9 mouse cellular contexts compared by ENCODE assay signal in the genomic region with DNA sequence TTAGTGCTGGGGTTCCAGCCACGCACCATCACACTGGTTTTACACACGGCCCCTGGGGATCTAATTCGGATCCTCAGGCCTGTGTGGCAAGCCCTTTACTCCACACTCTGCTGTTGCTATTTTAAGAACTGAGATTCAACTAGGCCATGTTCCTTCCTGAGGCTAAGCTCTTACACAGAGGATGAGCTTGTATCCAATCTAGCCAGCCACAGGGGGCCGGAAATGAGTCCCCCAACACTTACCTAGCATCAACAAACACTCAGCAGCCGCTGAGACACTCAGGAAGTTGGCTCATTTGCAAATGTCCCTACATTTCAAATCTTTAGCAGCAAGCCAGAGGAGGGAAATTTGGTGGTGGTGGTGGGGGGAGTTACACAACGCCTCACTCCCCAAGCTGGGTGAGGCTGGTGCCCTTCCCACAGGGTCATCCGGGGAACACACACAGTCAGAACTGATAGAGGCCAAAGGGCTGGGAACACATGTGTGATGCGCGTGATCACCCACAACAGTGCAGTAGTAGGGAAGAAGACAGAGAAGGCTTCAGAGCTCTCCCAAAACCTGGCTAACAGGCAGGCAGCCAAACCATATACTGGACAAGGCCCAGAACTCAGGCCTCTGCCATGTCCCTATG. TPM values are rescaled to one million over a fixed set of nuclear protein-coding genes. Genes with fewer than 3 reads are reported as not detected.
DNase-seq lines count a peak whose midpoint lies in the region; ATAC-seq and TF ChIP-seq lines count a peak whose summit lies in the region.
"Had no signal": no experiment of that assay in that cellular context is flagged by ENCODE, and none has a peak within 500 bp of the region (broad histone marks: within the 10 kb centered on the region; RNA-seq: fewer than 3 reads in every experiment).

No protein-coding gene starts in this region.

- no peak overlapping the region for H3K4me3 ChIP-seq in heart, embryonic 11.5 days (ENCODE audit: low read depth, low read length)
- H3K4me3 ChIP-seq in ES-E14 (ENCODE audit: insufficient read depth in 1 of 2, low read depth in 1 of 2, low read length in 2 of 2, poor library complexity in 1 of 2, severe bottlenecking in 1 of 2), result no peak overlapping the region
- no peak overlapping the region for H3K4me3 ChIP-seq in hindbrain, embryonic 14.5 days (replicated peaks; ENCODE audit: low read length)
- H3K4me3 ChIP-seq in midbrain, embryonic 11.5 days (ENCODE audit: low read depth, low read length), result no peak overlapping the region
- H3K4me3 ChIP-seq: limb, embryonic 15.5 days had no signal

- no peaks in the 10 kb centered on the region for H3K36me3 ChIP-seq in heart, embryonic 11.5 days (ENCODE audit: control insufficient read depth, insufficient read depth, low read length)
- no peaks in the 10 kb centered on the region for H3K36me3 ChIP-seq in ES-E14 (ENCODE audit: control insufficient read depth, insufficient read depth, low read length, poor library complexity, severe bottlenecking)
- H3K36me3 ChIP-seq in hindbrain, embryonic 14.5 days (replicated peaks; ENCODE audit: control insufficient read depth, insufficient read depth), result no peaks in the 10 kb centered on the region
- H3K36me3 ChIP-seq in midbrain, embryonic 11.5 days (ENCODE audit: control insufficient read depth, insufficient read depth, low read length), result no peaks in the 10 kb centered on the region
- H3K36me3 ChIP-seq: limb, embryonic 15.5 days had no signal

- no peaks in the 10 kb centered on the region for H3K27me3 ChIP-seq in heart, embryonic 11.5 days (ENCODE audit: control insufficient read depth, insufficient read depth, low read length)
- no peaks in the 10 kb centered on the region for H3K27me3 ChIP-seq in hindbrain, embryonic 14.5 days (ENCODE audit: control insufficient read depth, insufficient read depth, low read length)
- no peaks in the 10 kb centered on the region; the same call in none of the 2 replicates for H3K27me3 ChIP-seq in midbrain, embryonic 11.5 days (ENCODE audit: control insufficient read depth, insufficient read depth, low read length)
- H3K27me3 ChIP-seq: limb, embryonic 15.5 days had no signal

- H3K9me3 ChIP-seq in heart, embryonic 11.5 days (replicated peaks; ENCODE audit: control insufficient read depth, low read length), result no peaks in the 10 kb centered on the region
- H3K9me3 ChIP-seq in ES-E14 (ENCODE audit: control insufficient read depth, insufficient read depth, low read depth, low read length), result no peaks in the 10 kb centered on the region
- H3K9me3 ChIP-seq in hindbrain, embryonic 14.5 days (ENCODE audit: control insufficient read depth, low read length), result no peaks in the 10 kb centered on the region
- H3K9me3 ChIP-seq in midbrain, embryonic 11.5 days (ENCODE audit: control insufficient read depth, low read length), result no peaks in the 10 kb centered on the region
- H3K9me3 ChIP-seq: limb, embryonic 15.5 days had no signal

- no peak for DNase-seq in heart, postnatal 36 days
- no peak for DNase-seq in ES-E14 (ENCODE audit: low read depth, low spot score)
- DNase-seq in hindbrain, embryonic 14.5 days (ENCODE audit: low spot score), result no peak
- peak; percentile 74 for DNase-seq in midbrain, embryonic 11.5 days (ENCODE audit: low spot score, missing footprints)
- DNase-seq in right cerebral cortex, postnatal 36 days (ENCODE audit: low spot score in 2 of 2), result no peak
- DNase-seq in layer of hippocampus, adult 9-10 months (ENCODE audit: low spot score), result no peak
- no peak for DNase-seq in layer of hippocampus, postnatal 14 days (ENCODE audit: low spot score in 2 of 2)

- H3K27ac ChIP-seq in heart, embryonic 11.5 days (ENCODE audit: low read depth, low read length), result peak overlapping the region; percentile 76
- peak overlapping the region; percentile 86 for H3K27ac ChIP-seq in ES-E14 (ENCODE audit: insufficient read depth, low read depth, low read length, poor library complexity, severe bottlenecking)
- H3K27ac ChIP-seq in hindbrain, embryonic 14.5 days, result peak overlapping the region; percentile 35; the same call in 1 of the 2 replicates
- no peak overlapping the region for H3K27ac ChIP-seq in midbrain, embryonic 11.5 days (ENCODE audit: low read depth, low read length)
- H3K27ac ChIP-seq: limb, embryonic 15.5 days had no signal

- H3K9ac ChIP-seq in heart, embryonic 11.5 days (ENCODE audit: low read depth, low read length), result 0 out of 2 replicates have a peak overlapping the region, but pooled peaks have one; percentile 30
- peak overlapping the region; percentile 67; the same call in 1 of the 2 replicates for H3K9ac ChIP-seq in ES-E14 (ENCODE audit: insufficient read depth, low read depth, low read length, poor library complexity, severe bottlenecking)
- no peak overlapping the region for H3K9ac ChIP-seq in hindbrain, embryonic 14.5 days
- H3K9ac ChIP-seq in midbrain, embryonic 11.5 days (ENCODE audit: low read length), result no peak overlapping the region
- H3K9ac ChIP-seq: limb, embryonic 15.5 days had no signal

- in situ Hi-C loops in ES-E14 (cut with MboI; ENCODE audit: low sequenced_read_pairs in 2 of 2, unreplicated experiment in 2 of 2), result no loop called here

- WGBS in heart, embryonic 11.5 days (ENCODE audit: insufficient replicate concordance), result 32% methylated on average over 9 of the region's 9 CpGs
- whole genome bisulfite sequencing in hindbrain, embryonic 14.5 days, result 73% methylated on average over 9 of the region's 9 CpGs
- WGBS in midbrain, embryonic 11.5 days, result 65% methylated on average over 9 of the region's 9 CpGs

- H3K4me2 ChIP-seq in heart, embryonic 11.5 days, result no peak overlapping the region
- no peak overlapping the region for H3K4me2 ChIP-seq in hindbrain, embryonic 14.5 days (replicated peaks)
- no peak overlapping the region for H3K4me2 ChIP-seq in midbrain, embryonic 11.5 days
- H3K4me2 ChIP-seq: limb, embryonic 15.5 days had no signal

- intact Hi-C loops in heart, postnatal 36 days (cut with DNase I), result no loop called here

- H3K4me1 ChIP-seq in heart, embryonic 11.5 days (ENCODE audit: control insufficient read depth, insufficient read depth, low read length), result peaks cover 25% of the 10 kb centered on the region
- H3K4me1 ChIP-seq in ES-E14 (ENCODE audit: control insufficient read depth in 2 of 2, insufficient read depth in 2 of 2, low read length in 2 of 2, poor library complexity in 1 of 2), result peaks cover 6 to 31% of the 10 kb centered on the region in 2 experiments
- 0 out of 2 replicates have a peak, but pooled peaks cover 5% of the 10 kb centered on the region for H3K4me1 ChIP-seq in hindbrain, embryonic 14.5 days (replicated peaks; ENCODE audit: control insufficient read depth, insufficient read depth, low read length)
- H3K4me1 ChIP-seq in midbrain, embryonic 11.5 days (ENCODE audit: control insufficient read depth, insufficient read depth, low read length), result peaks cover 5% of the 10 kb centered on the region; the same call in 1 of the 2 replicates

- no peak for ATAC-seq in heart, embryonic 11.5 days (replicated peaks; ENCODE audit: insufficient number of reproducible peaks, low FRiP score, low TSS enrichment)
- ATAC-seq in hindbrain, embryonic 14.5 days (ENCODE audit: low FRiP score), result no peak
- no peak for ATAC-seq in midbrain, embryonic 11.5 days (ENCODE audit: low FRiP score)

TF ChIP-seq in ES-E14, 5 proteins besides CTCF, POLR2A, EP300 and RAD21:
- TF ChIP-seq HCFC1 (IDR thresholded peaks at IDR 0.05; ENCODE audit: borderline replicate concordance, insufficient read depth, low read length) (no peak), ZNF384 (IDR thresholded peaks at IDR 0.05; ENCODE audit: low read depth, low read length) (no peak), MAFK (IDR thresholded peaks at IDR 0.05; ENCODE audit: insufficient read depth, low read depth, low read length) (no peak), CHD2 (IDR thresholded peaks at IDR 0.05; ENCODE audit: low read depth, low read length) (no peak), ZC3H11A (IDR thresholded peaks at IDR 0.05; ENCODE audit: borderline replicate concordance, low read depth, low read length) (no peak)

RNA-seq across cellular contexts. Expression of a gene that starts 2.4 kb away (rescaled TPM):
- polyA plus RNA-seq in heart, embryonic 11.5 days (2014; fragmentation: Nextera tagmentation; extraction: Ambion mirVana), result 3.1 and 3.6 TPM in 2 replicates
- 1 to 10 TPM; 1.7 to 1.9 TPM for total RNA-seq in heart, postnatal 36 days (2021)
- total RNA-seq in ES-E14 (2012; rRNA removed), result 25.5 and 30.3 TPM in 2 replicates
- polyA plus RNA-seq in hindbrain, embryonic 14.5 days (2014; fragmentation: Nextera tagmentation; extraction: Ambion mirVana), result 3.7 and 4.1 TPM in 2 replicates
- polyA plus RNA-seq in midbrain, embryonic 11.5 days (2014; fragmentation: Nextera tagmentation; extraction: Ambion mirVana), result 4.7 and 6.1 TPM in 2 replicates
- 1 to 10 TPM; 4.4 to 5.8 TPM for total RNA-seq in layer of hippocampus, postnatal 14 days (2021)

RNA-seq across cellular contexts. Expression of a gene that starts 25.5 kb away (rescaled TPM):
- polyA plus RNA-seq in heart, embryonic 11.5 days (2014; fragmentation: Nextera tagmentation; extraction: Ambion mirVana), result 23.3 and 23.7 TPM in 2 replicates
- total RNA-seq in heart, postnatal 36 days (2021), result 10 to 100 TPM; 25.3 to 29.3 TPM
- 67.8 and 73.5 TPM in 2 replicates for total RNA-seq in ES-E14 (2012; rRNA removed)
- 19.4 and 20.6 TPM in 2 replicates for polyA plus RNA-seq in hindbrain, embryonic 14.5 days (2014; fragmentation: Nextera tagmentation; extraction: Ambion mirVana)
- 19.3 and 21.1 TPM in 2 replicates for polyA plus RNA-seq in midbrain, embryonic 11.5 days (2014; fragmentation: Nextera tagmentation; extraction: Ambion mirVana)
- total RNA-seq in layer of hippocampus, postnatal 14 days (2021), result 10 to 100 TPM; 38.8 TPM

RNA-seq across cellular contexts. Expression of a gene that starts 40.5 kb away (rescaled TPM):
- polyA plus RNA-seq in heart, embryonic 11.5 days (2014; fragmentation: Nextera tagmentation; extraction: Ambion mirVana), result 54.9 and 57.6 TPM in 2 replicates
- 10 to 100 TPM; 11.0 to 12.5 TPM for total RNA-seq in heart, postnatal 36 days (2021)
- 73.6 and 93.0 TPM in 2 replicates for total RNA-seq in ES-E14 (2012; rRNA removed)
- 81.2 and 82.0 TPM in 2 replicates for polyA plus RNA-seq in hindbrain, embryonic 14.5 days (2014; fragmentation: Nextera tagmentation; extraction: Ambion mirVana)
- polyA plus RNA-seq in midbrain, embryonic 11.5 days (2014; fragmentation: Nextera tagmentation; extraction: Ambion mirVana), result 76.9 and 84.5 TPM in 2 replicates
- total RNA-seq in layer of hippocampus, postnatal 14 days (2021), result 10 to 100 TPM; 47.0 to 54.0 TPM

RNA-seq across cellular contexts. Expression of a gene that starts 54.7 kb away (rescaled TPM):
- 31.4 and 33.0 TPM in 2 replicates for polyA plus RNA-seq in heart, embryonic 11.5 days (2014; fragmentation: Nextera tagmentation; extraction: Ambion mirVana)
- total RNA-seq in heart, postnatal 36 days (2021), result 10 to 100 TPM; 19.6 to 22.5 TPM
- 36.6 and 48.8 TPM in 2 replicates for total RNA-seq in ES-E14 (2012; rRNA removed)
- 72.5 and 73.7 TPM in 2 replicates for polyA plus RNA-seq in hindbrain, embryonic 14.5 days (2014; fragmentation: Nextera tagmentation; extraction: Ambion mirVana)
- 64.7 and 68.8 TPM in 2 replicates for polyA plus RNA-seq in midbrain, embryonic 11.5 days (2014; fragmentation: Nextera tagmentation; extraction: Ambion mirVana)
- 10 to 100 TPM; 51.0 to 52.8 TPM for total RNA-seq in layer of hippocampus, postnatal 14 days (2021)

RNA-seq across cellular contexts. Expression of a gene that starts 54.8 kb away (rescaled TPM):
- 11.2 and 14.8 TPM in 2 replicates for polyA plus RNA-seq in heart, embryonic 11.5 days (2014; fragmentation: Nextera tagmentation; extraction: Ambion mirVana)
- 10 to 100 TPM; 50.6 to 53.1 TPM for total RNA-seq in heart, postnatal 36 days (2021)
- total RNA-seq in ES-E14 (2012; rRNA removed), result 8.5 and 12.8 TPM in 2 replicates
- polyA plus RNA-seq in hindbrain, embryonic 14.5 days (2014; fragmentation: Nextera tagmentation; extraction: Ambion mirVana), result 33.4 and 34.2 TPM in 2 replicates
- 12.3 and 14.1 TPM in 2 replicates for polyA plus RNA-seq in midbrain, embryonic 11.5 days (2014; fragmentation: Nextera tagmentation; extraction: Ambion mirVana)
- total RNA-seq in layer of hippocampus, postnatal 14 days (2021), result 10 to 100 TPM; 84.0 to 85.6 TPM

Comparison
In these comparisons a context has a peak if more than half of its experiments do, and no peak if none do; other contexts are left out.
1. H3K9ac ChIP-seq: peak in heart, embryonic 11.5 days (single experiment) and ES-E14 (single experiment); none in hindbrain, embryonic 14.5 days (single experiment) and midbrain, embryonic 11.5 days (single experiment).